Mouse (Mus musculus): ENCODE results near the gene Alg12. TPM values are rescaled to one million over a fixed set of nuclear protein-coding genes. Genes with fewer than 3 reads are reported as not detected.
"Not testable (repeated sequence)": the region's sequence is repeated elsewhere in the genome, so short reads cannot be mapped to it uniquely, and the experiment has no call there.

Gene Alg12
- total RNA-seq, 2 experiments from 2014 or later: 15.8 to 16.6 TPM

- no peak for DNase-seq (ENCODE audit: low spot score in 2 of 2)
Observed at GRCm38 (mm10) chr15:88836031-88836430, 16.9 kb upstream of the Alg12 start.

GRCm38 (mm10) chr15:88832536-88832935 is 13.4 kb upstream of the Alg12 start:
- no peak for DNase-seq (ENCODE audit: low spot score in 2 of 2)

GRCm38 (mm10) chr15:88831482-88831881 is 12.4 kb upstream of the Alg12 start:
- DNase-seq (ENCODE audit: low spot score in 2 of 2): no peak

GRCm38 (mm10) chr15:88830696-88831095 is 11.6 kb upstream of the Alg12 start:
- no peak for DNase-seq (ENCODE audit: low spot score in 2 of 2)

- no peak for DNase-seq (ENCODE audit: low spot score in 2 of 2)
Observed at GRCm38 (mm10) chr15:88829791-88830440, 10.8 kb upstream of the Alg12 start.

- DNase-seq (ENCODE audit: low spot score in 2 of 2): peak; percentile 76 to 78
Observed at GRCm38 (mm10) chr15:88828800-88829705, 9.9 kb upstream of the Alg12 start.

- DNase-seq (ENCODE audit: low spot score in 2 of 2): no peak
Observed at GRCm38 (mm10) chr15:88827991-88828799, 9.1 kb upstream of the Alg12 start.

- no peak for DNase-seq (ENCODE audit: low spot score in 2 of 2)
Observed at GRCm38 (mm10) chr15:88827466-88827865, 8.3 kb upstream of the Alg12 start.

GRCm38 (mm10) chr15:88823376-88823775 is 4.3 kb upstream of the Alg12 start:
- DNase-seq (ENCODE audit: low spot score in 2 of 2): no peak

- DNase-seq (ENCODE audit: low spot score in 2 of 2): no peak
Observed at GRCm38 (mm10) chr15:88822513-88822912, 3.4 kb upstream of the Alg12 start.

GRCm38 (mm10) chr15:88821403-88821802 is 2.3 kb upstream of the Alg12 start:
- DNase-seq (ENCODE audit: low spot score in 2 of 2): no peak

- no peak for DNase-seq (ENCODE audit: low spot score in 2 of 2)
Observed at GRCm38 (mm10) chr15:88819906-88820303, 787 bp upstream of the Alg12 start.

GRCm38 (mm10) chr15:88815196-88815700 is 3.9 kb downstream of the Alg12 start:
- DNase-seq (ENCODE audit: low spot score in 2 of 2): no peak

GRCm38 (mm10) chr15:88814411-88815047 is 4.6 kb downstream of the Alg12 start:
- no peak for DNase-seq (ENCODE audit: low spot score in 2 of 2)

GRCm38 (mm10) chr15:88813873-88814272 is 5.2 kb downstream of the Alg12 start:
- DNase-seq (ENCODE audit: low spot score in 2 of 2): not testable (repeated sequence)

GRCm38 (mm10) chr15:88813262-88813661 is 5.9 kb downstream of the Alg12 start:
- no peak for DNase-seq (ENCODE audit: low spot score in 2 of 2)

GRCm38 (mm10) chr15:88810369-88810768 is 8.7 kb downstream of the Alg12 start:
- DNase-seq (ENCODE audit: low spot score in 2 of 2): no peak

GRCm38 (mm10) chr15:88808121-88808520 is 11.0 kb downstream of the Alg12 start:
- no peak for DNase-seq (ENCODE audit: low spot score in 2 of 2)

- no peak for DNase-seq (ENCODE audit: low spot score in 2 of 2)
Observed at GRCm38 (mm10) chr15:88802348-88802747, 16.8 kb downstream of the Alg12 start.

GRCm38 (mm10) chr15:88801903-88802302 is 17.2 kb downstream of the Alg12 start:
- DNase-seq (ENCODE audit: low spot score in 2 of 2): no peak

- DNase-seq (ENCODE audit: low spot score in 2 of 2): no peak
Observed at GRCm38 (mm10) chr15:88800921-88801354, 18.2 kb downstream of the Alg12 start.

All from adrenal gland, postnatal 4 days (tissue).